Mouse (Mus musculus) thymus, adult 2 months (tissue): ENCODE measurements around the gene Chrna9. TPM values are rescaled to one million over a fixed set of nuclear protein-coding genes. Genes with fewer than 3 reads are reported as not detected.

ENCODE experiments used
- DNase-seq: peaks from one replicate; pipeline ENCODE4 v3.0.0; 2021
- H3K27ac ChIP-seq: fragments of 200-500 bp; 2 replicates; pipeline ENCODE4 v1.5.1; 2012; ENCODE audit warnings: low read length, control low read depth; ENCODE audit not compliant: control insufficient read depth, insufficient read depth
- H3K27me3 ChIP-seq: fragments of 200-500 bp; 2 replicates; pipeline ENCODE4 v1.6.1; 2012; ENCODE audit warnings: mild to moderate bottlenecking, low read length, moderate library complexity, mixed read lengths; ENCODE audit not compliant: control insufficient read depth, insufficient read depth
- H3K36me3 ChIP-seq: fragments of 200-500 bp; 2 replicates; pipeline ENCODE4 v1.6.1; 2012; ENCODE audit warnings: mild to moderate bottlenecking, low read length, moderate library complexity; ENCODE audit not compliant: control insufficient read depth, insufficient read depth
- H3K4me1 ChIP-seq: fragments of 200-500 bp; replicated peaks from 2 replicates; pipeline ENCODE4 v1.6.1; 2012; ENCODE audit warnings: low read length; ENCODE audit not compliant: control insufficient read depth, insufficient read depth
- H3K4me3 ChIP-seq: fragments of 200-500 bp; 2 replicates; pipeline ENCODE4 v1.5.1; 2012; ENCODE audit warnings: mild to moderate bottlenecking, low read length, control low read depth, moderate library complexity; ENCODE audit not compliant: control insufficient read depth, insufficient read depth
- CTCF ChIP-seq: fragments of 200-500 bp; IDR thresholded peaks from 2 replicates; pipeline ENCODE4 v1.5.1; 2012; ENCODE audit warnings: mild to moderate bottlenecking, control low read depth, low read length, moderate library complexity, borderline replicate concordance; ENCODE audit not compliant: control insufficient read depth, poor library complexity, insufficient read depth; ENCODE audit errors: extremely low read depth
- POLR2A ChIP-seq: fragments of 200-500 bp; IDR thresholded peaks from 2 replicates; pipeline ENCODE4 v1.6.1; 2012; ENCODE audit warnings: mild to moderate bottlenecking, low read length, control low read depth, moderate library complexity; ENCODE audit not compliant: control insufficient read depth, poor library complexity, insufficient read depth; ENCODE audit errors: extremely low read depth
- WGBS: fragments of 180-500 bp; shearing (Covaris S2); methylation state at CpG from one replicate; pipeline ENCODE4 v1.1.7; 2018; 5-methylcytosine and 5-hydroxymethylcytosine counted together
- polyA plus RNA-seq: library from polyadenylated mRNA; depleted of rRNA; stranded (reverse); fragments of >200 nt; gene quantifications from 2 replicates; pipeline ENCODE4 v1.2.3, GENCODE M21; 2012

Chrna9 gene
- polyA plus RNA-seq, 1 experiment, result 251 TPM

- no peak overlapping the region for H3K4me3 ChIP-seq
- no peak for DNase-seq
- H3K4me1 ChIP-seq, result peaks cover 62% of the 10 kb centered on the region
- H3K36me3 ChIP-seq, result peaks cover 35% of the 10 kb centered on the region
- H3K27ac ChIP-seq, result peak overlapping the region; percentile 74; the same call in 1 of the 2 replicates
- TF ChIP-seq POLR2A (no peak), CTCF (no peak)
- H3K27me3 ChIP-seq, result no peaks in the 10 kb centered on the region
- WGBS, result 35% methylated on average over 2 of the region's 2 CpGs
Observed at GRCm38 (mm10) chr5:65897731-65898130, 37.0 kb upstream of the Chrna9 start.

- WGBS, result 49% methylated on average over 3 of the region's 3 CpGs
Observed at GRCm38 (mm10) chr5:65898683-65899082, 36.0 kb upstream of the Chrna9 start.

GRCm38 (mm10) chr5:65900113-65900512 lies 34.6 kb upstream of the Chrna9 start:
- Histone ChIP-seq H3K27ac (peak overlapping the region; percentile 93), H3K4me3 (peak overlapping the region; percentile 12; the same call in 1 of the 2 replicates), H3K27me3 (no peaks in the 10 kb centered on the region), H3K36me3 (peaks cover 11% of the 10 kb centered on the region), H3K4me1 (peaks cover 60% of the 10 kb centered on the region)
- no peak for DNase-seq
- TF ChIP-seq CTCF, result no peak
- no peak for TF ChIP-seq POLR2A
- WGBS, result 69% methylated on average over 6 of the region's 6 CpGs

More at GRCm38 (mm10) chr5:65898683-65899082, 36.0 kb upstream of the Chrna9 start:
- no peak for DNase-seq
- no peak for TF ChIP-seq CTCF
- TF ChIP-seq POLR2A, result no peak
- no peaks in the 10 kb centered on the region for H3K27me3 ChIP-seq
- H3K36me3 ChIP-seq, result peaks cover 25% of the 10 kb centered on the region
- H3K27ac ChIP-seq, result peak overlapping the region; percentile 74
- peaks cover 63% of the 10 kb centered on the region for H3K4me1 ChIP-seq
- no peak overlapping the region for H3K4me3 ChIP-seq

GRCm38 (mm10) chr5:65900862-65901265 lies 33.9 kb upstream of the Chrna9 start:
- 2% methylated on average over 7 of the region's 7 CpGs for WGBS
- peak overlapping the region; percentile 93 for H3K27ac ChIP-seq
- peak overlapping the region; percentile 10; the same call in 1 of the 2 replicates for H3K4me3 ChIP-seq
- DNase-seq, result peak; percentile 74
- H3K27me3 ChIP-seq, result no peaks in the 10 kb centered on the region
- peaks cover 55% of the 10 kb centered on the region for H3K4me1 ChIP-seq
- H3K36me3 ChIP-seq, result peaks cover 7% of the 10 kb centered on the region
- TF ChIP-seq CTCF (peak; percentile 66; the same call in 1 of the 2 replicates), POLR2A (peak; percentile 73)

- Histone ChIP-seq H3K36me3 (peaks cover 2% of the 10 kb centered on the region; the same call in 1 of the 2 replicates), H3K4me3 (no peak overlapping the region), H3K27me3 (no peaks in the 10 kb centered on the region), H3K27ac (peak overlapping the region; percentile 62), H3K4me1 (peaks cover 52% of the 10 kb centered on the region)
- TF ChIP-seq CTCF (no peak), POLR2A (no peak)
- no peak for DNase-seq
- WGBS, result 51% methylated on average over 10 of the region's 10 CpGs
Observed at GRCm38 (mm10) chr5:65901868-65902418, 32.8 kb upstream of the Chrna9 start.

- DNase-seq, result no peak
- H3K4me1 ChIP-seq, result peaks cover 54% of the 10 kb centered on the region
- no peak overlapping the region for H3K4me3 ChIP-seq
- no peak for TF ChIP-seq CTCF
- TF ChIP-seq POLR2A, result no peak
- H3K27ac ChIP-seq, result no peak overlapping the region
- H3K36me3 ChIP-seq, result no peaks in the 10 kb centered on the region
- 89% methylated on average over 9 of the region's 9 CpGs for WGBS
- no peaks in the 10 kb centered on the region for H3K27me3 ChIP-seq
Observed at GRCm38 (mm10) chr5:65902811-65903210, 31.9 kb upstream of the Chrna9 start.
